Mouse (Mus musculus) limb, embryonic 14.5 days (tissue): Measurements from ENCODE around the gene Ranbp3l. TPM values are rescaled to one million over a fixed set of nuclear protein-coding genes. Genes with fewer than 3 reads are reported as not detected.

Source experiments
- ATAC-seq: fragments of 200-750 bp; cut with Nextera tagmentation; 2 replicates; pipeline ENCODE4 v1.8.0; 2017; ENCODE audit warnings: low read depth, moderate number of reproducible peaks, moderate TSS enrichment; ENCODE audit not compliant: low FRiP score
- DNase-seq: peaks from one replicate; pipeline ENCODE4 v3.0.0-alpha.2; 2015; ENCODE audit warnings: low spot score
- H3K27ac ChIP-seq: fragments of 300-500 bp; sonication (generic); replicated peaks from 2 replicates; pipeline ENCODE4 v1.5.1; 2014; ENCODE audit warnings: low read depth, mild to moderate bottlenecking, low read length, moderate library complexity, mixed read lengths
- H3K27me3 ChIP-seq: fragments of 300-500 bp; sonication (generic); 2 replicates; pipeline ENCODE4 v1.6.1; 2014; ENCODE audit warnings: low read length, mixed read lengths; ENCODE audit not compliant: control insufficient read depth, insufficient read depth
- H3K36me3 ChIP-seq: fragments of 300-500 bp; sonication (generic); 2 replicates; pipeline ENCODE4 v1.6.1; 2014; ENCODE audit warnings: mild to moderate bottlenecking, low read length, moderate library complexity, mixed read lengths; ENCODE audit not compliant: control insufficient read depth, insufficient read depth
- H3K4me1 ChIP-seq: fragments of 300-500 bp; sonication (generic); 2 replicates; pipeline ENCODE4 v1.6.1; 2014; ENCODE audit warnings: antibody characterized with exemption, low read length, mixed read lengths; ENCODE audit not compliant: control insufficient read depth, insufficient read depth
- H3K4me2 ChIP-seq: fragments of 300-500 bp; sonication (generic); replicated peaks from 2 replicates; pipeline ENCODE4 v1.6.1; 2014; ENCODE audit warnings: low read depth, mild to moderate bottlenecking, low read length, moderate library complexity; ENCODE audit not compliant: severe bottlenecking
- H3K4me3 ChIP-seq: fragments of 300-500 bp; sonication (generic); replicated peaks from 2 replicates; pipeline ENCODE4 v1.5.1; 2014; ENCODE audit warnings: low read length
- H3K9ac ChIP-seq: fragments of 300-500 bp; sonication (generic); 2 replicates; pipeline ENCODE4 v1.6.1; 2014; ENCODE audit warnings: mild to moderate bottlenecking, low read depth, low read length, moderate library complexity; ENCODE audit not compliant: severe bottlenecking
- H3K9me3 ChIP-seq: fragments of 300-500 bp; sonication (generic); 2 replicates; pipeline ENCODE4 v1.6.1; 2016; ENCODE audit warnings: low read length; ENCODE audit not compliant: control insufficient read depth
- POLR2A ChIP-seq: fragments of 200-500 bp; IDR thresholded peaks from 2 replicates; pipeline ENCODE4 v1.8.0; 2012; ENCODE audit warnings: inconsistent platforms, mild to moderate bottlenecking, moderate library complexity, borderline replicate concordance; ENCODE audit not compliant: insufficient read depth, insufficient read length; ENCODE audit errors: extremely low read depth
- WGBS: fragments of 180-500 bp; shearing (Covaris S2); extraction: QIAGEN DNeasy Blood & Tissue Kit; methylation state at CpG from one replicate; pipeline ENCODE4 v1.1.7; 2014; 5-methylcytosine and 5-hydroxymethylcytosine counted together
- polyA plus RNA-seq, 2 experiments: library from polyadenylated mRNA; depleted of rRNA in 1 of 2; stranded (reverse) in 1 of 2; unstranded in 1 of 2; fragments of >200 nt; fragmentation: Nextera tagmentation in 1 of 2; extraction: Ambion mirVana in 1 of 2; gene quantifications; 2 replicates each; pipeline versions ENCODE4 v1.2.1 to v1.2.3; 2012 to 2014

The Ranbp3l gene
- polyA plus RNA-seq, 2 experiments: 0.56 to 0.64 TPM

- no peak for ATAC-seq
- H3K4me1 ChIP-seq: peaks cover 26% of the 10 kb centered on the region
- H3K4me3 ChIP-seq: no peak overlapping the region
- no peak overlapping the region; the same call in 1 of the 2 replicates for H3K4me2 ChIP-seq
- H3K27ac ChIP-seq: no peak overlapping the region
- no peaks in the 10 kb centered on the region for H3K9me3 ChIP-seq
- H3K27me3 ChIP-seq: no peaks in the 10 kb centered on the region
- H3K36me3 ChIP-seq: no peaks in the 10 kb centered on the region
- DNase-seq: no peak
- H3K9ac ChIP-seq: no peak overlapping the region
- WGBS: 12% methylated on average over 2 of the region's 2 CpGs
- TF ChIP-seq POLR2A: no peak
Observed at GRCm38 (mm10) chr15:9074139-9074538, 106.4 kb downstream of the Ranbp3l start.

DNA sequence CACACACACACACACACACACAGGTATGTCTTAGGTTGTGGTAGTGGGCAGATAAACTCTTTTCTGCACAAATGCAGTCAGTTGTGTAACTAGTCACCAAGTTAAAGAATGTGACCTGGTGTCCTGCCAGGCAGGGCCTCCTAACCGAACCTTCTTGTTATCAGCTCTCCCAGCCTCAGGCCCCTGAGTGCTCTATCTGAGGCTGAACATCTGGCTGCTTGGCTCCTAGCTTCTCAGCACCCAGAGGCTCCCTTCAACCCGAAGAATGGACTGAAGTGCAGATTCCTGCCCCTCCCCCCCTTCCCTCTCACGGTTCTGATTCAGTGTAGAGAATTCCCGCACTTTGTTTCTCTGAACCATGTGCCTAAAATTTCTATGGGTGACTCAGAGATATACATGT is 106.9 kb downstream of the Ranbp3l start:
- DNase-seq: no peak

DNA sequence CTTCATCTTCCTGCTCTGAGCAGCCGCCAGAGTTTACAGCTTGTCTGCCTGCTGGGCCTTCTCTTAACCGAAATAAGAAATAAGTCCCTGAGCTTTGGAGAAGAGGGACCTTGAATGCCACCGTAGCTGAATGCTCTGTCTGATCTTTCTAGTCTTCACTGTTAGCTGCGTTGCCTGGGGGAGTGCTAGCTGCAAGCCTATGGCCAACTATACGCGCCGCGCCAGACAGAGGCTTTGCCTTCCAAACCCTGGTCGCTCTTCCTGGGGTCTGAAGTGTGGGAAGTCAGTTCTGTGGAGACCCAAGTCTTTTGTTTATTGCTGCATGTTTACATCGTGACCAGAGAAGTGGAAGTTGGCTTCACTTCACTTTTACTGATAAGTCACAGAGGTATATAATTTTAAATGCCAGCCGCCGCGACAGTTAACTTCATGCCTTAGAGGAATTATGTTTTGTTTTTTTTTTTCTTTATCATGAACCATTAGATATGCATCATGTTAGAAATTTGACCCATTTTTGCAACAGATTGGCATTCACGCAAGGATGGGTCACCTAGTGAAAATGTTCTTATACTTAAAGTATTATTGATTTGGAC is 108.0 kb downstream of the Ranbp3l start:
- no peak for TF ChIP-seq POLR2A
- H3K27ac ChIP-seq: no peak overlapping the region
- H3K4me3 ChIP-seq: no peak overlapping the region
- H3K4me1 ChIP-seq: peaks cover 24% of the 10 kb centered on the region
- H3K4me2 ChIP-seq: no peak overlapping the region
- no peaks in the 10 kb centered on the region for H3K9me3 ChIP-seq
- no peaks in the 10 kb centered on the region for H3K36me3 ChIP-seq
- no peaks in the 10 kb centered on the region for H3K27me3 ChIP-seq
- no peak overlapping the region for H3K9ac ChIP-seq
- DNase-seq (no peak), ATAC-seq (no peak)
- 68% methylated on average over 14 of the region's 14 CpGs for WGBS

More for the DNA sequence above, 106.9 kb downstream of the Ranbp3l start:
- no peak overlapping the region for H3K9ac ChIP-seq
- H3K27me3 ChIP-seq: no peaks in the 10 kb centered on the region
- no peaks in the 10 kb centered on the region for H3K9me3 ChIP-seq
- no peak overlapping the region for H3K4me3 ChIP-seq
- no peak for TF ChIP-seq POLR2A
- ATAC-seq: no peak
- no peak overlapping the region for H3K4me2 ChIP-seq
- H3K4me1 ChIP-seq: peaks cover 29% of the 10 kb centered on the region
- H3K27ac ChIP-seq: no peak overlapping the region
- 19% methylated on average over 4 of the region's 4 CpGs for WGBS
- H3K36me3 ChIP-seq: no peaks in the 10 kb centered on the region

DNA sequence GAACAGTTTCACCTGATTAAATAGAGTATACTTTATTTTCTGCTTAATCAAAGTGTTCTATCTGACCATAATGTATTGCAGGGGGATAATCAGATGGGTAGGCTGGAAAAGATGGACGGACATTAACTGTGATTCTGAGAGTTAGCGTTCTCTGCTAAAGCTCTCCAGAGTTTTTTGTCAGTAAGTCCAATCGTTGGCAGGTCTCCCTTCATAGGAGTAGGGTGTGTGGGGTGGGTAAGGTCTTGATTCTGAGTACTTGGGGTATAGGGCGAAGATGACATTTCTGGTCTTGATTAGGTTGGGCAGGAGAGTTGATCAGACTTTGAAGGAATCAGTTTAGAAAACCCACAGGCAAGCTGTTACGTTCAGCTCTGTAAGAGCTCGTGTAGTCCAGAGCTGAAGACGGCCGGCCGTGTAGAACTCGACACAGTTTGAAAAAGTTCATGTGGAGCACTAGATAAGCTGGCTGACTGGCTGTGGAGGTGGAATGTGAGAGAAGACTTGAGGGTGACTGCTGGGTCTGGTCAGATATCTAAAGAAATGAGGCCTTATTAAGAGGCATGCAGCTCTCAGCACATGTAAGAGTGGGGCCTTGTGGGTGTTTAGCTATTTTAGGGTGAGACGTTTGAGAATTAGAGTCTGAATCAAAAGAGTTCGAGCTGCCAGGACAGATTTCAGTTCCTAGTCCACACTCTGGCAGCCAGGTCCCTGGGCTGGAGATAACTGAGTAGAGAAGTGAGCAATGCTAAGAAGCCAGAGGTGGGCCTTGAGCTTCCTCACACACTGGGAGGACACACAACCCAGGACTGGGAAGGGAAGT is 110.9 kb downstream of the Ranbp3l start:
- peaks cover 16% of the 10 kb centered on the region for H3K4me1 ChIP-seq
- TF ChIP-seq POLR2A: no peak
- no peaks in the 10 kb centered on the region for H3K9me3 ChIP-seq
- H3K36me3 ChIP-seq: no peaks in the 10 kb centered on the region
- WGBS: 79% methylated on average over 12 of the region's 12 CpGs
- H3K27me3 ChIP-seq: no peaks in the 10 kb centered on the region
- ATAC-seq (no peak), DNase-seq (no peak)
- H3K4me2 ChIP-seq: no peak overlapping the region
- H3K4me3 ChIP-seq: no peak overlapping the region
- no peak overlapping the region for H3K9ac ChIP-seq
- no peak overlapping the region for H3K27ac ChIP-seq

DNA sequence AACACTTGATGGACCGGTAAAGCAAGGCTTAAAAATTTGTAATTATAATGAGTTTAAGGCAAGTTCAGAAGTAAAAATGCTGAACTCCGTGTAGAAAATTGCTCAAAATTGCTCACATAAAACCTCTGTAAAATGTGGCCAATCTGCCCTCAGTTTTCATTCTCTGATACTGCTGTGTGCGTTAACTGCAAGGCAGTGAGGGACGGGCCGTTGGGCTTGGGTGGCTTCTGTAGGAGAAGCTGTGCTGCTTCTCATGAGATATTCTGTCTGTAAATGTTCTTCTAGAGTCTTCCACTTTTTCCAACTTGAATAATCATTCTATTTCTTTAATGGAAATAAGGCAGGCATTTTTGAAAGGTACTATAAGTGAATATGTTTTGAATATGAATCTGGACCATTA is 111.9 kb downstream of the Ranbp3l start:
- Histone ChIP-seq H3K27me3 (no peaks in the 10 kb centered on the region), H3K27ac (no peak overlapping the region), H3K4me1 (peaks cover 14% of the 10 kb centered on the region), H3K4me3 (no peak overlapping the region), H3K4me2 (no peak overlapping the region), H3K36me3 (peaks cover under 1% of the 10 kb centered on the region; the same call in 1 of the 2 replicates), H3K9ac (no peak overlapping the region), H3K9me3 (no peaks in the 10 kb centered on the region)
- no peak for ATAC-seq
- WGBS: 51% methylated on average over 5 of the region's 5 CpGs
- DNase-seq: no peak
- no peak for TF ChIP-seq POLR2A
